Mouse (Mus musculus) lung, postnatal 0 days (tissue): ENCODE data around the gene A830018L16Rik. TPM values are rescaled to one million over a fixed set of nuclear protein-coding genes. Genes with fewer than 3 reads are reported as not detected.

Experiments used
- ATAC-seq: fragments of 200-750 bp; cut with Nextera tagmentation; 2 replicates; pipeline ENCODE4 v1.8.0; 2017; ENCODE audit warnings: moderate library complexity
- DNase-seq: peaks from one replicate; pipeline ENCODE4 v3.0.0-alpha.2; 2016; ENCODE audit warnings: low spot score
- H3K27ac ChIP-seq: fragments of 300-500 bp; sonication (generic); 2 replicates; pipeline ENCODE4 v1.5.1; 2014; ENCODE audit warnings: antibody characterized with exemption, mild to moderate bottlenecking, low read length, mixed read lengths
- H3K27me3 ChIP-seq: fragments of 300-500 bp; sonication (generic); replicated peaks from 2 replicates; pipeline ENCODE4 v1.6.1; 2014; ENCODE audit warnings: low read length, mixed read lengths; ENCODE audit not compliant: insufficient read depth
- H3K36me3 ChIP-seq: fragments of 300-500 bp; sonication (generic); 2 replicates; pipeline ENCODE4 v1.6.1; 2014; ENCODE audit warnings: low read length, mixed read lengths; ENCODE audit not compliant: insufficient read depth
- H3K4me1 ChIP-seq: fragments of 300-500 bp; sonication (generic); 2 replicates; pipeline ENCODE4 v1.6.1; 2014; ENCODE audit warnings: antibody characterized with exemption, low read depth, low read length, mixed read lengths; ENCODE audit not compliant: insufficient read depth
- H3K4me2 ChIP-seq: fragments of 300-500 bp; sonication (generic); replicated peaks from 2 replicates; pipeline ENCODE4 v1.6.1; 2014; ENCODE audit warnings: low read depth, mild to moderate bottlenecking, low read length, moderate library complexity, mixed read lengths
- H3K4me3 ChIP-seq: fragments of 300-500 bp; sonication (generic); 2 replicates; pipeline ENCODE4 v1.5.1; 2014; ENCODE audit warnings: low read depth, low read length
- H3K9ac ChIP-seq: fragments of 300-500 bp; sonication (generic); replicated peaks from 2 replicates; pipeline ENCODE4 v1.6.1; 2014; ENCODE audit warnings: low read depth, mild to moderate bottlenecking
- H3K9me3 ChIP-seq: fragments of 300-500 bp; sonication (generic); 2 replicates; pipeline ENCODE4 v1.6.1; 2016; ENCODE audit warnings: low read length, mixed read lengths
- CTCF ChIP-seq: IDR thresholded peaks from 2 replicates; pipeline ENCODE4 v1.5.1; 2016; ENCODE audit warnings: antibody characterized with exemption, mild to moderate bottlenecking
- EP300 ChIP-seq: IDR thresholded peaks from 2 replicates; pipeline ENCODE4 v1.6.1; 2016; ENCODE audit warnings: antibody characterized with exemption, mild to moderate bottlenecking, control low read depth
- WGBS: fragments of 180-500 bp; shearing (Covaris S2); extraction: QIAGEN DNeasy Blood & Tissue Kit; methylation state at CpG from one replicate; pipeline ENCODE4 v1.1.7; 2014; 5-methylcytosine and 5-hydroxymethylcytosine counted together
- polyA plus RNA-seq: library from polyadenylated mRNA; unstranded; fragments of >200 nt; fragmentation: Nextera tagmentation; extraction: Ambion mirVana; gene quantifications from 2 replicates; pipeline ENCODE4 v1.2.1, GENCODE M21; 2015

A830018L16Rik gene
- polyA plus RNA-seq, 1 experiment from 2014 or later = 0.88 TPM

DNA sequence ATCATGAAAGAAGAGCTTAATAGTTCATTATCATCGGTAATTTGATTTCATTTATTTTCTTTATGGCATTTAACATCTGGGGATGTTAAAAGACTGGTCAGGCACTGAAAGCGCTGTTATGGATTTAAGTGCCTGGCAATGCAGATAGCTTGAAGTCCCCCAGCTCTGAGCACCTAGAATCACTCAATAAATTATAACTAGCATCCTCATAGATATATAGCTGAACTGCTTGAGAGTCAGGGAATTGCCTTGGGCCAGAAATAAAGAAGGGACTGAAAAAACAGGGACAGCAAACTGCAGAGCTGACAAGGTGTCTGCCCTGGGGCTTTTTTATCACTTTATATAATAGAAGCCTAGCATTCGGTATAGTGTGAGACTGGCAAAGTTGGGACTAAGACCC is 7.9 kb upstream of the A830018L16Rik start:
- Histone ChIP-seq H3K36me3 (no peaks in the 10 kb centered on the region), H3K27me3 (no peaks in the 10 kb centered on the region), H3K9me3 (no peaks in the 10 kb centered on the region), H3K27ac (no peak overlapping the region), H3K4me1 (no peaks in the 10 kb centered on the region), H3K9ac (no peak overlapping the region), H3K4me2 (no peak overlapping the region), H3K4me3 (no peak overlapping the region)
- DNase-seq (no peak), ATAC-seq (no peak)
- 86% methylated on average over 3 of the region's 3 CpGs for whole genome bisulfite sequencing
- TF ChIP-seq CTCF = no peak
- no peak for TF ChIP-seq EP300

DNA sequence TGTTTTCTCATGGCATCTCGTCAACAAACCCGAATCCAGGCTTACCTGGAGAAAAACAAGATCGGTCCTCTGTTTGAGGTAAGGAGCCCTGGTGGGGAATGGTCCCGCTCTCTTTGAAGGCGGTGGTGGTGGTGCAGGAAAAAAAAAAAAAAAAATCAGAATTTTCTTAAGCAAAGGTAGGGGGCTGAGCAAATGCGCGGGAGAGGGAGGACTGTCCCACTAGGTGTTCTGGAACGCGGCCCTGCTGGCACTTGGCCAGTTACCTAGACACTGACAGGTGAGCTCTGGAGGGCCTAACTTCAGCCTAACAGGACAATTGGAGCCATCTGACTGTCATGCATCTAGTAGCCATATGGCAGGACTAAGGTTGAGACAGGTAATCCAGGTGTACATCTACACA is 655 bp downstream of the A830018L16Rik start:
- ATAC-seq = no peak
- no peak overlapping the region for H3K27ac ChIP-seq
- no peaks in the 10 kb centered on the region for H3K9me3 ChIP-seq
- TF ChIP-seq CTCF = no peak
- TF ChIP-seq EP300 = no peak
- H3K4me1 ChIP-seq = no peaks in the 10 kb centered on the region
- H3K4me2 ChIP-seq = peak overlapping the region; percentile 69
- no peak overlapping the region for H3K9ac ChIP-seq
- DNase-seq = peak; percentile 5
- H3K36me3 ChIP-seq = no peaks in the 10 kb centered on the region
- peaks cover 6% of the 10 kb centered on the region; the same call in 1 of the 2 replicates for H3K27me3 ChIP-seq
- peak overlapping the region; percentile 34 for H3K4me3 ChIP-seq
- WGBS = 2% methylated on average over 9 of the region's 9 CpGs

DNA sequence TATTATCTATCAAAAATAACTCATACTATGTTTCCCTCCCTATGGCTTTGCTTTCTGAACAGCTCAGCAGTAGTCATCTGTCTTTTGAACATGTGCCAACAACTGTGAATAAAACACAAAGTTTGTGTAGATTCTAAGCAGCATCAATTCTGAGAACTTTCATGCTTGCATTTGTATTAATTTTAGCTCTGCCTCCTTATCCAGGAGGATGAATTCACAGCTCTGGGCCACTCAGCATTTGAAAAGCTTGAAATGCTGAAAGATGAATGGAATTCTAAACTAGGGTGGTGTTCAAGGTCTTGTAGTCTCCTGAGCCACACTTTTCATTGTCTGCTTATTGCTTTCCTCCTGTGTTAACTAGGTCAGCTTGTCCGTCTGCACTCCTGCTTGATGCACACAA is 13.4 kb downstream of the A830018L16Rik start:
- Histone ChIP-seq H3K4me3 (no peak overlapping the region), H3K9me3 (no peaks in the 10 kb centered on the region), H3K36me3 (no peaks in the 10 kb centered on the region), H3K4me1 (no peaks in the 10 kb centered on the region), H3K9ac (no peak overlapping the region), H3K4me2 (no peak overlapping the region), H3K27ac (no peak overlapping the region), H3K27me3 (no peaks in the 10 kb centered on the region)
- TF ChIP-seq CTCF = no peak
- no peak for TF ChIP-seq EP300
- ATAC-seq = no peak
- DNase-seq = no peak
- WGBS = 83% methylated on average over 1 of the region's 1 CpGs

DNA sequence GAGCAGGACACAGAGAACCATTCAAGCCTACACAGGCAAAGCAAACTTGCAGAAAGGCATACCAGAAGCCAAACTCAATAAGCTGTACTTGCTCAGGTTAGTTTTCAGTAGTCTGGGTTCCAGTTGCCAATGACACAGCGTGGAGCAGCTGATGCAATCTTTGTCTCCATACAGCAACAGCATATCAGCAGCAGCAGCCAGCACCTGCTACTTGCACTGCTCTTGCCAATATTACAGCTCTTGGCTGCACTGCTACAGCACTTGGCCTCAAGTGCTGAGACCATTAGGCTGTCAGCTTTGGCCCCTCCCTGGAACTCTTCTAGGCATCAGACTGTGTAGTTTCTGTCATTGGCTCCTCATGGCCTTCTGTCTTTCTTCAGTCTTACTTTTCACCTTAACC is 44.4 kb downstream of the A830018L16Rik start:
- peak; percentile 37 for DNase-seq
- H3K27me3 ChIP-seq = no peaks in the 10 kb centered on the region
- no peaks in the 10 kb centered on the region for H3K9me3 ChIP-seq
- H3K36me3 ChIP-seq = no peaks in the 10 kb centered on the region
- ATAC-seq = peak; percentile 38
- TF ChIP-seq CTCF (no peak), EP300 (no peak)
- H3K27ac ChIP-seq = no peak overlapping the region
- H3K4me2 ChIP-seq = no peak overlapping the region
- 28% methylated on average over 1 of the region's 1 CpGs for WGBS
- no peak overlapping the region for H3K4me3 ChIP-seq
- H3K9ac ChIP-seq = no peak overlapping the region
- H3K4me1 ChIP-seq = no peaks in the 10 kb centered on the region

DNA sequence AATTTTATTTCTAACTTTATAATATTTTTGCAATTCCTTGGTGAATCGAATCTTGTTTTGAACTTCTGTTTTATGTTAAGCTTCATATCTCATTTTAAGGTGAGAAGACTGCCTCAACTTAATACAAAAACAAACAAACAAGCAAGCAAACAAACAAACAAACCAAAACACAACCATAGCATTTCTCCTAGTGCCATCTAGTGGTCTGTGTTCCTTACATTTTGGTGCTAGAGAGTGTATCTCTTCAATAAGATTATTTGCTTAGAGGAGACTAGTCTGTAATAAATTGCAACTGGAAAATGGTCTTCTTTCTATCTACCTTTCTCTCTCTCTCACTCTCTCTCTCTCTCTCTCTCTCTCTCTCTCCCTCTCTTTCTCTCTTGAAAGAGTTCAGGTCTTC is 52.4 kb downstream of the A830018L16Rik start:
- DNase-seq (no peak), ATAC-seq (no peak)
- H3K36me3 ChIP-seq = no peaks in the 10 kb centered on the region
- no peak overlapping the region for H3K4me2 ChIP-seq
- no peak overlapping the region for H3K4me3 ChIP-seq
- no peak for TF ChIP-seq EP300
- no peak; the same call in 1 of the 2 replicates for TF ChIP-seq CTCF
- H3K27ac ChIP-seq = no peak overlapping the region
- no peak overlapping the region for H3K9ac ChIP-seq
- no peaks in the 10 kb centered on the region for H3K27me3 ChIP-seq
- no peaks in the 10 kb centered on the region for H3K9me3 ChIP-seq
- no peaks in the 10 kb centered on the region for H3K4me1 ChIP-seq
- WGBS = 59% methylated on average over 1 of the region's 1 CpGs

DNA sequence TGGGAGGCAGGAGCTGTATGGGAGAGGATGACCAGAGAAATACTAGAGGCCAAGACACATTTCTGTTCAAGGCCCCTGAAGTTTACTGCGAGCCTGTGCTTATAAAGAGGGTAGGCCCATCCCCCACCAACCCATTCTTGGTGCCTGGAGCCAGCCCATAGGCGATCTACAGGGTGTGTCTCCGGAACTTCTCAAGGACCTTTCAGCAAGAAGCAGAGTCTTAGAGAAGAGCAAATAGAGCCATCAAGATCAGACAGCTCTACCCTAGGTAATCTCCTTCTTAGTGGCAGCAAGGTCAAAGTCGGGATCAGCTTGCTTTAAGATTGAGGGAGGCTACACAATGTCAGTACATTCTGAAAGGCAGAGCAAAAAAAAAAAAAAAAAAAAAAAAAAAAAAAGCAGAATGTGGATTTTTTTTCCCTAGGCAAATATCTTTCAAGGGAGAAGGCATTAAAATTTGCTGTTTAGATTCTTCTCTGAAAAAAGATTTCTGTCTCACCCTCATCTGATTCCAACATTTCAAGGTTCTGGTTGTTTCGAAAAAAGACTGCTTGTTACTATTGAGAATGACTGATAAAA is 53.2 kb downstream of the A830018L16Rik start:
- no peaks in the 10 kb centered on the region for H3K36me3 ChIP-seq
- no peak overlapping the region for H3K27ac ChIP-seq
- no peak for ATAC-seq
- H3K9me3 ChIP-seq = no peaks in the 10 kb centered on the region
- H3K27me3 ChIP-seq = no peaks in the 10 kb centered on the region
- TF ChIP-seq CTCF (no peak), EP300 (no peak)
- no peak overlapping the region for H3K9ac ChIP-seq
- H3K4me2 ChIP-seq = no peak overlapping the region
- 38% methylated on average over 5 of the region's 5 CpGs for WGBS
- DNase-seq = no peak
- H3K4me3 ChIP-seq = no peak overlapping the region
- H3K4me1 ChIP-seq = no peaks in the 10 kb centered on the region

DNA sequence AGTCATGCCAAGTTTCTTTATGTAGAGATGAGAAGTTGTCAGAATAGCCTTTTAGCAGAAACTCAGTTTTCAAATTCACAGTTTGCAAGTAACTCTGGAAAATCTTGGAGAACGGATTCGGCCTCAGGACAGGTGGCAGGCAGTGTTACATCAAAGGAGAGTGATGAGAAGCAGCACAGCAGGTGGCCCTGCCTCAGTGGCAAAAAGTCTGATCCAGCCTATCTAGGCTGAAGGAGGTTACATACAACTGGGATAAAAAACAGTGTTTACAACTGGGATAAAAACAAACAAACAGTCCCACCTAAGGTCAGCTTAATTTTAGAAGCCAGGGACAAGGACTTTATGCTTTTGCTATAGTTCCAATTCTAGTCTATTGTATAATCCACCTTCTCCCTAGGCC is 79.0 kb downstream of the A830018L16Rik start:
- no peak overlapping the region for H3K9ac ChIP-seq
- WGBS = 63% methylated on average over 2 of the region's 2 CpGs
- no peak overlapping the region for H3K4me2 ChIP-seq
- ATAC-seq (no peak), DNase-seq (no peak)
- no peak overlapping the region for H3K27ac ChIP-seq
- no peaks in the 10 kb centered on the region for H3K4me1 ChIP-seq
- no peaks in the 10 kb centered on the region for H3K9me3 ChIP-seq
- H3K4me3 ChIP-seq = no peak overlapping the region
- H3K27me3 ChIP-seq = no peaks in the 10 kb centered on the region
- no peaks in the 10 kb centered on the region for H3K36me3 ChIP-seq
- no peak for TF ChIP-seq EP300
